Mouse (Mus musculus): ENCODE results near the gene Cmtm7.

GRCm38 (mm10) chr9:114827242-114827852 is 45.7 kb upstream of the Cmtm7 start:
- TF ChIP-seq CTCF (IDR thresholded peaks at IDR 0.05; ENCODE audit: low read depth) (no peak), EP300 (IDR thresholded peaks at IDR 0.05; ENCODE audit: low read depth) (no peak)

Measured in heart, postnatal 0 days (tissue).